Mouse (Mus musculus): ENCODE results near the gene Zfp467. TPM values are rescaled to one million over a fixed set of nuclear protein-coding genes. Genes with fewer than 3 reads are reported as not detected.
A peak's percentile ranks its signal among the peaks of the same experiment; 100 is the strongest.

The Zfp467 gene
- polyA plus RNA-seq, 1 experiment: 1.7 TPM

GRCm38 (mm10) chr6:48448527-48448926 is 2.9 kb upstream of the Zfp467 start:
- no peak for TF ChIP-seq USF1 (IDR thresholded peaks at IDR 0.05; ENCODE audit: low read depth)
- no peak for TF ChIP-seq MAX (IDR thresholded peaks at IDR 0.05; ENCODE audit: low read depth)
- TF ChIP-seq E2F4 (IDR thresholded peaks at IDR 0.05; ENCODE audit: insufficient read depth): no peak
- no peak for TF ChIP-seq SRF (IDR thresholded peaks at IDR 0.05; ENCODE audit: control insufficient read depth, insufficient read length, low read depth)
- TF ChIP-seq CEBPB (IDR thresholded peaks at IDR 0.05; ENCODE audit: insufficient read depth, poor library complexity, severe bottlenecking): no peak
- TF ChIP-seq POLR2A (IDR thresholded peaks at IDR 0.05; ENCODE audit: insufficient read length, low read depth): no peak
- TF ChIP-seq TCF12 (IDR thresholded peaks at IDR 0.05; ENCODE audit: insufficient read depth, poor library complexity, severe bottlenecking): no peak
- no peak for TF ChIP-seq MYOG (IDR thresholded peaks at IDR 0.05; ENCODE audit: control insufficient read depth in 1 of 3, insufficient read depth in 1 of 3, insufficient read length in 2 of 3, low read depth in 2 of 3)
- no peak for TF ChIP-seq POLR2AphosphoS2 (IDR thresholded peaks at IDR 0.05; ENCODE audit: insufficient read length, low read depth)
- TF ChIP-seq TCF3 (IDR thresholded peaks at IDR 0.05; ENCODE audit: insufficient read length, low read depth): no peak
- no peak for TF ChIP-seq REST (IDR thresholded peaks at IDR 0.05; ENCODE audit: insufficient read depth, insufficient read length)
- TF ChIP-seq MYOD1 (IDR thresholded peaks at IDR 0.05; ENCODE audit: control insufficient read depth in 1 of 3, insufficient read length in 2 of 3, low read depth in 2 of 3): no peak
- no peak overlapping the region for H3ac ChIP-seq (ENCODE audit: control insufficient read depth, insufficient read length)
- no peak overlapping the region for H3K4me2 ChIP-seq (ENCODE audit: low read depth)
- H3K36me3 ChIP-seq (ENCODE audit: control insufficient read depth, insufficient read depth): no peaks in the 10 kb centered on the region
- no peak overlapping the region for H3K4me3 ChIP-seq
- H3K27me3 ChIP-seq (ENCODE audit: control insufficient read depth, insufficient read depth, insufficient read length): peaks cover 7% of the 10 kb centered on the region
- no peaks in the 10 kb centered on the region for H3K79me2 ChIP-seq (ENCODE audit: control insufficient read depth, insufficient read depth)

DNA sequence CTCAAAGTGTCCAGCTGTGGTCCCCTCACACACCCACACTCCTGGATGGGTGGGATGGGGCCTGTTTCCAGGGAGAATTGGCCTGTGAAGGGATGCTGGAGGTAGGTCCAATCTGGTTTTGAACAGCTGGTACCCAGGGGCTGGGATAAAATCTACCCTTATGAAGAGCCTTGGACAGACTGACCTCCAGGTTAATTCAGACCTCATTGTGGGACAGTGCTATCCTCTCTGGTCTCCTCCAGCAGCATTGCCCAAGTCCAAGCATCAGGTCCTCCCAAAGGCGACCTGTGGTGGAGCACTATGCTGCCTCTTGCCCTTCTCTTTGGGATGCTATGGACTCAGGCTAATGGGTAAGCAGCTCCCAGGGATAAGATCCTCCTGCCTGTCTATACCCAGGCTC is 2.3 kb upstream of the Zfp467 start, which contains the start of gene Sspo:
Gene Sspo (plus strand): TSS at position 301 of the 400 bp plus-strand sequence.
- H3K36me3 ChIP-seq (ENCODE audit: control insufficient read depth, insufficient read depth): no peaks in the 10 kb centered on the region
- H3K4me3 ChIP-seq: no peak within 1 kb of the TSS
- H3K27me3 ChIP-seq (ENCODE audit: control insufficient read depth, insufficient read depth, insufficient read length): peaks cover 7% of the 10 kb centered on the region
- no peak within 1 kb of the TSS for H3K4me2 ChIP-seq (ENCODE audit: low read depth)
- TF ChIP-seq SRF (IDR thresholded peaks at IDR 0.05; ENCODE audit: control insufficient read depth, insufficient read length, low read depth) (no peak), REST (IDR thresholded peaks at IDR 0.05; ENCODE audit: insufficient read depth, insufficient read length) (no peak), E2F4 (IDR thresholded peaks at IDR 0.05; ENCODE audit: insufficient read depth) (no peak), CEBPB (IDR thresholded peaks at IDR 0.05; ENCODE audit: insufficient read depth, poor library complexity, severe bottlenecking) (no peak), MYOG (IDR thresholded peaks at IDR 0.05; ENCODE audit: control insufficient read depth in 1 of 3, insufficient read depth in 1 of 3, insufficient read length in 2 of 3, low read depth in 2 of 3) (no peak), POLR2A (IDR thresholded peaks at IDR 0.05; ENCODE audit: insufficient read length, low read depth) (no peak), TCF3 (IDR thresholded peaks at IDR 0.05; ENCODE audit: insufficient read length, low read depth) (no peak), POLR2AphosphoS2 (IDR thresholded peaks at IDR 0.05; ENCODE audit: insufficient read length, low read depth) (no peak), MYOD1 (IDR thresholded peaks at IDR 0.05; ENCODE audit: control insufficient read depth in 1 of 3, insufficient read length in 2 of 3, low read depth in 2 of 3) (no peak), TCF12 (IDR thresholded peaks at IDR 0.05; ENCODE audit: insufficient read depth, poor library complexity, severe bottlenecking) (no peak), USF1 (IDR thresholded peaks at IDR 0.05; ENCODE audit: low read depth) (no peak), MAX (IDR thresholded peaks at IDR 0.05; ENCODE audit: low read depth) (no peak)
- no peak within 1 kb of the TSS for H3ac ChIP-seq (ENCODE audit: control insufficient read depth, insufficient read length)
- H3K79me2 ChIP-seq (ENCODE audit: control insufficient read depth, insufficient read depth): no peaks in the 10 kb centered on the region

GRCm38 (mm10) chr6:48446896-48447295 is 1.3 kb upstream of the Zfp467 start:
- Histone ChIP-seq H3K79me2 (ENCODE audit: control insufficient read depth, insufficient read depth) (no peaks in the 10 kb centered on the region), H3K36me3 (ENCODE audit: control insufficient read depth, insufficient read depth) (no peaks in the 10 kb centered on the region), H3K27me3 (ENCODE audit: control insufficient read depth, insufficient read depth, insufficient read length) (peaks cover 7% of the 10 kb centered on the region), H3K4me3 (no peak overlapping the region), H3ac (ENCODE audit: control insufficient read depth, insufficient read length) (no peak overlapping the region), H3K4me2 (ENCODE audit: low read depth) (no peak overlapping the region)
- TF ChIP-seq TCF3 (IDR thresholded peaks at IDR 0.05; ENCODE audit: insufficient read length, low read depth) (no peak), REST (IDR thresholded peaks at IDR 0.05; ENCODE audit: insufficient read depth, insufficient read length) (no peak), TCF12 (IDR thresholded peaks at IDR 0.05; ENCODE audit: insufficient read depth, poor library complexity, severe bottlenecking) (no peak), MYOD1 (IDR thresholded peaks at IDR 0.05; ENCODE audit: control insufficient read depth in 1 of 3, insufficient read length in 2 of 3, low read depth in 2 of 3) (no peak), CEBPB (IDR thresholded peaks at IDR 0.05; ENCODE audit: insufficient read depth, poor library complexity, severe bottlenecking) (no peak)

DNA sequence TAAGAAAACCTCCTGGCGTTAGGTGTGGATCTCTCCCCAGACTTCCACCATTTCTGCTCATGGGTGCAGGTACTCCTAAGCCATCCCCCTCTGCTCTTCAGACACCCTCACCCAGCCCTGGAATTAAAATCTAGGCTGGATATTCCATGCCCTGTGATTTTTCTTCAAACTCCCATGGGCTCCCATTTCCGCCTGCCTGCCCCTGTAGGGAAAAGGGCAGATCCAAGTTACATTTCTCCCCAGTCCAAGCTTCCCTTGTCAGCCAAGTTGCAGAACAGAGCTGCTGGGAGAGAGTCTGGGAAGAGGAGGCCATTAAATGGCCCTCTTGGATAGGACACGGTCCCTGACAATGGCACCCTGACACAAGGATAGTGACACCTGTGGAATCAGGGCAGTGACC is 631 bp upstream of the Zfp467 start:
- TF ChIP-seq USF1 (IDR thresholded peaks at IDR 0.05; ENCODE audit: low read depth) (no peak), TCF12 (IDR thresholded peaks at IDR 0.05; ENCODE audit: insufficient read depth, poor library complexity, severe bottlenecking) (no peak), CEBPB (IDR thresholded peaks at IDR 0.05; ENCODE audit: insufficient read depth, poor library complexity, severe bottlenecking) (no peak), MAX (IDR thresholded peaks at IDR 0.05; ENCODE audit: low read depth) (no peak), SRF (IDR thresholded peaks at IDR 0.05; ENCODE audit: control insufficient read depth, insufficient read length, low read depth) (no peak)
- Histone ChIP-seq H3K4me3 (peak overlapping the region; percentile 41), H3K36me3 (ENCODE audit: control insufficient read depth, insufficient read depth) (no peaks in the 10 kb centered on the region), H3ac (ENCODE audit: control insufficient read depth, insufficient read length) (no peak overlapping the region), H3K27me3 (ENCODE audit: control insufficient read depth, insufficient read depth, insufficient read length) (peaks cover 7% of the 10 kb centered on the region), H3K4me2 (ENCODE audit: low read depth) (peak overlapping the region; percentile 80), H3K79me2 (ENCODE audit: control insufficient read depth, insufficient read depth) (no peaks in the 10 kb centered on the region)

Measured in myocyte (in vitro differentiated cells).